Mouse (Mus musculus): Measurements from ENCODE around the gene Samd15. TPM values are rescaled to one million over a fixed set of nuclear protein-coding genes. Genes with fewer than 3 reads are reported as not detected.
"Not testable (repeated sequence)": the region's sequence is repeated elsewhere in the genome, so short reads cannot be mapped to it uniquely, and the experiment has no call there.

Gene Samd15
- total RNA-seq (2021) = 1 to 10 TPM; 1.4 to 1.7 TPM
- long read RNA-seq, experiment 1 = 0 reads
- long read RNA-seq, experiment 2, partial matches to known transcripts = 0 of 1 reads
- long read RNA-seq, experiment 2, other reads (novel, unspliced or antisense) = 1 of 1 reads

DNA sequence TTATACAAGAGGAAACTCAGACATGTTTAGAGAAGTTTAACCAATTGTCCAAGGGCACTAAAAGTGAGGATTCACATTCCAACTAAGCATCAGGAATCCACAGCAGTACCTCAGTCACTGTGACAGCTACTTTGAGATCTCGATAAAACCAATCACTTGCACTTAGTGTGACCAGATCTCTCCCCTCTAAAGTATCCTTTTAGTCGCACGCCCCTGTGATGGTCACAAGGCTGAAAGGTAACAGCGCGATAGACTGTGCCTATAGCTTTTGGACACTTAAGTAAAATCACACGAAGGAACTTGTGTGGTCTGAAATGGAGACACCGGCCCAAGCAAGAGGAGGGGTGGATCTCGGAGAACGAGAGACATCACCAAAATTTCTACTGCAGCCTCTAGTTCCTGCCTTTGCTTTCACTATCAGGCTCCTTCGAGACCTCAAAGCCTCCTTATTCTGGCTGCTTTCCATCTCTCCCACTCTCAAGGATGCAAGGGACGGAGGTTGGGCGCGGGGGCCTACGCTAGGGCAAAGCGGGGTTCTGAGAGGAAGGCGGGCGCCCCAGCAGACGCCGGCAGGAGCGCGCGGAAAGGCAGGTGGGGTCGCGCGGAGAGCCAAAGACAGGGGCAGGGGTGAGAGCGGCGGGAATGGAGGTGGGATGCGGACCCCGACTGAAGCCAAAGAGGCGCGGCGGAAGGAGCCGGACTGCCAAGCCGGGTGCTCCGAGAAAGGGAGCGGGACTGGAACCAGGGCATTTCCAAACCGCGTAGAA, at the start of gene Samd15:
TSS of gene Samd15 (plus strand) at position 518 of the 767 bp plus-strand sequence.
- DNase-seq (ENCODE audit: low spot score in 2 of 2) = peak; percentile 44 to 57

DNA sequence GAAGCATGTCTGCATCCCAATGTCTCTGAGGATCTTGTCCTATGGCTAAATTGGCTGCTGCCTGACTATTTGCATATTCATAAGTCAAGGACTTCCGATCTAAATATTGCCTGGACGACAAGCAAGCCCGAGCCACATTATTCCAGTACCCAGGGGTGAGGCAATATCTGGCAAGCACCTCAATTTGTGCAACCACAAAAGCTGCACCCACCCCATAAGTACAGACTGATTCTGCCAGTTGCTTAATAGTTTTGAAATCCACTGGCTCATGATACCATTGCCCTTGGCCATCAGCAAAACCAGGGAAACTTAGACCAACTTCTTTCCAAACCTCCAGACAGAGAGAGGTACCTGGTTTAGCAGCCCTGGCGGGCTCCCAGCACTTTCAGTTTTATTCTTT, 45.1 kb upstream of the Samd15 start:
- DNase-seq (ENCODE audit: low spot score in 2 of 2) = not testable (repeated sequence)

DNA sequence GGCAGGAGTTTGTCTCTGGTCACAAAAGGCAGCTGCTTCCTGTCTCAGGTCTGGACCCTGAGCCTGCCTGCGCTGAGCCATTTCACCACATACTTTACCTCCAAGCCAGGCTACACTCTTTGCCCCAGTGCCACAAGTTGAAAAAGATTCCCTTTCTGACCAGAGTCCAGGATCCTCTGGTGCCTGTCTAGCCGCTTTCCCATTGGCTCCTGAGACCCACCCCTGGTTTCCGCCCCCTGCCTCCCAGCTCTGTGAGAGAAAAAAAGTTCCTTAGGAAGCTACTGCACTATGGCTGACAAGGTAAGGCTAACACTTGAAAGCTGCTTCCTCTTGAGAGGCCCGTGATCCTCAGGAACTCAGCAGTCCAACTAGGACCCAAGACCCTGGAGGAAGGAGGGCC, 42.2 kb upstream of the Samd15 start:
- DNase-seq (ENCODE audit: low spot score in 2 of 2) = no peak

DNA sequence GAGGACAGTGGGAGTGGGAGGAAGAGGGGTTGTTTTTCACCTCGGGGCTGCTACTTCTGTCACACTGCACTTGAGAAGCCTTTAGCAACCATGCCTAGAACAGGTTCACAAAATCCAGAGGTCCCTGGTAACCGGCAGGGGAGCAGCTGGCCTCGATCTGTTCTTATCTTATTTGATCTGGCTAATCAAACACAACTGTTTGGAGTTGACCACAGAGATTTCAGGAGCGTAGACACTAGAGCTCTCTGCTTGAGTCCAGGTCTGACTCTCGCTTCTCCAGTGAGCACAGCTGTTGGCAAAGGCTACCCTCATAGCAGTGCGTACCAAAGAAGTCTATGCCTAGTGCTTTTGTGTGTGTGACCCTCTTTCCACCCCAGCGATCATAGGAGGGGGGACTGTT, 41.4 kb upstream of the Samd15 start:
- no peak for DNase-seq (ENCODE audit: low spot score in 2 of 2)

DNA sequence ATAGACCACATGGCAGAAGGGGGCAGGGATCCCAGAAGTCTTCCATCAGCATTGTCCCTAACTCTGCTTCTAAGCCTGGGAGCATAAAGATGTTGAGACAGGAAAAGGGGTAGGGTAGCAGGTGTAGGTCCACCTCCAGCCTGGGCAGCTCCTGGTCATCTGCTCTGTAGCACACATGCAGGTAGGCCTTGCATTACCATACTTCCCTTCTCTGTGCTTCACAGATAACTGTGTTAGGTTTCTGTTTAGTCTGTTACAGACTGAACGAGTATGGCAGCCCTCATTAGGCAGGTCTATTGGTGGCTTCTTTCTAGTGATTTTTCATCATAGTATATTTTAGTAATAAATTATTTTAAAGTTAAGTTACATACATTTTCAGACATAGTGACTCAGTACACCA, 39.2 kb upstream of the Samd15 start:
- DNase-seq (ENCODE audit: low spot score in 2 of 2) = no peak

DNA sequence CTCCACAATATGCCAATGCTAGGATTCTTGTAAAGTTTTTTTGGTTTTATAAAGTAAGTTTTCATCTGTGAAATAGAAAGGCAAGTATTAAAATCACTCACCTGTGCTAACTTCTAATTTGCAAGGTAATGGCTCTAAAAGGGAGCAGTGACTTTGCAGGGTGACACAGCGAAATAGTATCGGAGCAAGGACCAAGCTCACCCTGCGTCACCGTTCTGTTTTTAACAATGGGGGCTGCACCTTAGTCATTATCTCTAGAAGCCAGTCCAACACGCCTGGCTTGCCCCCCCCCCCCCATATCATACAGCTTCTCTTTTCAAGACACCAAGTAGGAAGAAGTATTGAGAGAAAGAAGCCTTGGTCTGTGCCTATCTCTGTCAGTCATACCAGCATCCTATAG, 38.7 kb upstream of the Samd15 start:
- DNase-seq (ENCODE audit: low spot score in 2 of 2) = no peak

DNA sequence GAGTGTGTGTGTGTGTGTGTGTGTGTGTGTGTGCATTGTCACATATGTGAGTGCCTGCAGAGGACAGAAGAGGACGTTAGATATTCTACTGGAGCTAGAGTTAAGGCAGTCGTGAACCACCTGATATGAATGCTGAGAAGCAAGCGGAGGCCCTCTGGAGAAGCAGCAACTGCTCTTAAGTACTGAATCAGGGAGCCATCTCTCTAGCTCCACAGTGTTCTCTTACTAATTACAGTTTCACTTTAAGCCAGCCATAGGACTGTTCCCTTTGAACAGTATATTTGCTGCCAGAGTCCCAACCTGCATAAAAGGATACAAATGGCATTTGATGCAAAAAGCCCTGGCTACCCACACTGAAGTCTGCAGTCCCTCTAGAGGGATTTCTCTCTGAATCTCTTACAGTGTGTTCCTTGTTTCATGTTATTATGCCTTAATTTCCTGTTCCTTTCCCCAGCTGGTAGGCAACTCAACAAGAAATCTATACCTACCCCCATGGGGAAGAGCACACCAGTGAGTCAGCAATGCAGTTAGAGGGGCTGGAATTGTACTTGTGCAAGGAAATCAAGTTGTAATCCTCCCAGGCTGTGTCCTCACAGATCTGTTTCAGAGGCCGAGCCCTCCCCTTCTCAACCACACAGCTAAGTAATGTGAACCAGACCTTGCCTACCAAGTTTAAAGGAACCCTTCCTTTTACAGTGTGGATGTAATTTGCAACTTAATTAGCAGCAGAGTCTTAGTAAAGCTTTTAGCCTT, 24.2 kb upstream of the Samd15 start:
- no peak for DNase-seq (ENCODE audit: low spot score in 2 of 2)

DNA sequence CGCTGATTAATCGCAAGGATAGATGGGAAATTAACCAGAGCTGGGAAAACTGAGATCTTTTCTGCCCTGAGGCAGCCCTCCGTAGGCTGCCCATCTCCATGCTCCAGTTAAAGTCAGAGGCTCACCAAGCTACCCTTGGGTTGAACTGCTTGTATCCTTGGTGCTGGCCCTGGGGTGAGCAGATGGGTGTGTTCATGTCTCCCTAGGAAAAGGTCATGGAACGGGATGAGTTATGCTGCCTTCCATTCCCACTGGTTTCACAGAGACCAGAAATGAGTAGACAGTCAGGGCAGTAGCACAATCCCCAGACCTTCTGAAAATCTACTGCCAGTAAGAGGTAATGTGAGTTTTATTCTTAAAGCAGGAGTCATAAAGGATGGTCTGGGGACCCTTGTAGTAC, 21.9 kb upstream of the Samd15 start:
- peak in 1 of 2 experiments; percentile 33 for DNase-seq (ENCODE audit: low spot score in 2 of 2)

DNA sequence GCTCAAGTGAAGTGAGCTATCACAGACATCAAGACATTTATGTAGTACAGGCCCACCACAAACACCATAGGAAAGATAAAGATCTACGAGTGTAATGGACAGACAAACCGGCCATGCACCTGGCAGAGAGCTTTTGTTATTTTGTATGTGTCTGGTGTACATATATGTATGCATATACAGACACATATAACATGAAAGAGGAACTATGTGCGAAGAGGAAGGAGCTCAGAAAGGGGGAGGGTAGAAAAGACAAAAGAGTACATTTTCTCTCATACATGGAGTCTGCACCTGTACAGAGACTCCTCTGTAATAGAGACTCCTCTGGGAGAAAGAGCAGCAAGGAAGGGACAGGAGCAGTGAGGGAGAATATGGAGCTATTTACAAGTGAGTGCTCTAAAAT, 6.5 kb upstream of the Samd15 start:
- no peak for DNase-seq (ENCODE audit: low spot score in 2 of 2)

DNA sequence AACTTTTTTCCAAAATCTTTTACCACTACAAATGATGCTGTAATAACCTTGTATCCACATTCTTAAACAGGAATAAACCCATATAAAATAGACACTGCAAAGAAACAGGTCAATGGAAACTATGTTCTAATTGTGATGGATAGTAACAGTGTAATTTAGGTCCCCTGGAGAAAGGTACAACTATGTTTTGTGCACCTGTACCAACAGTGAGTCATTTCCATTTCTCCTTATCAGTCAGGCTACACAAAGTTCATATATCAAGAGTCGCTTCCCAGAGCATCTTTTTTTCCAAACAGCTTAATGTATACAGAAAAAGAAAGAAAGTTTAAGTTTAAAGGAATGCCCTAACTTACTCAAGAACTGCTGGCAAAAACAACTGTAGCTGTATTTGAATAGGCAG, 4.5 kb upstream of the Samd15 start:
- DNase-seq (ENCODE audit: low spot score in 2 of 2) = no peak

DNA sequence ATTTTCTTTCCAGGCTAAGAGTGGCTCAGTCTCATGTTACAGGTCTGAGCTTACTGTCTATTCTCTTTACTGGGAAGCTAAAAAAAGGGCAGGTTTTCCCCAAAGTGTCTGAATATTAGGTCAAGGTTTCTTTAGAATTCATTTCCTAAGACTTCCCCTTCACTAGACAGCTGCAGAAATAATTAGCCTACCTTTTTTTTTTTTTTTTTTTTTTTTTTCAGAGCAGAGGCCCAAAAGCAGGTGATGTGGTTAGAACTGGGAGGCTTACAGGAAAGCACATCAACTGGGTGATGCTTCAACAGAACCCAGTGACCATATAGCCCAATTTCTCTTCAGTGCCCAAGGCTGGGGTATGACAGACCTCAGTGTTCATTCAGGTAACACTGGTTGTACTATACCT, 3.2 kb upstream of the Samd15 start:
- DNase-seq (ENCODE audit: low spot score in 2 of 2) = no peak

DNA sequence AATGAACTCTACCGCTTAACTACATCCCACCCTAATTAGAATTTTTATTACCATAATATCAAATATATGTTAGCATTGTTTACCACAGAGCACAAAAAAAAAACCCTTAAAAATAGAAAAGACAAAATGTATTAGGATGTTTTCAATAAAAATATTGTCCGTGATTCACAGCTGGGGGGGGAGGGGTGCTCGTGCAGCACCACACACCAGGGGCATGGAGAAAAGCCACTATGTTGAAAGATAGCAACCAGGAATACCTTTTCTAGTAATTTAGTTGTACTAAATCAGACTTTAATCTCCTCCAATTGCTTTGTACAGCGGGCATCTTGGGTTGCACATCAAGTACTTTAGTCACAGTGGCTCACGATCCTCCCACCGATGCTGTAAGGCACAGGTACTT, 731 bp upstream of the Samd15 start:
- DNase-seq (ENCODE audit: low spot score in 2 of 2) = no peak

DNA sequence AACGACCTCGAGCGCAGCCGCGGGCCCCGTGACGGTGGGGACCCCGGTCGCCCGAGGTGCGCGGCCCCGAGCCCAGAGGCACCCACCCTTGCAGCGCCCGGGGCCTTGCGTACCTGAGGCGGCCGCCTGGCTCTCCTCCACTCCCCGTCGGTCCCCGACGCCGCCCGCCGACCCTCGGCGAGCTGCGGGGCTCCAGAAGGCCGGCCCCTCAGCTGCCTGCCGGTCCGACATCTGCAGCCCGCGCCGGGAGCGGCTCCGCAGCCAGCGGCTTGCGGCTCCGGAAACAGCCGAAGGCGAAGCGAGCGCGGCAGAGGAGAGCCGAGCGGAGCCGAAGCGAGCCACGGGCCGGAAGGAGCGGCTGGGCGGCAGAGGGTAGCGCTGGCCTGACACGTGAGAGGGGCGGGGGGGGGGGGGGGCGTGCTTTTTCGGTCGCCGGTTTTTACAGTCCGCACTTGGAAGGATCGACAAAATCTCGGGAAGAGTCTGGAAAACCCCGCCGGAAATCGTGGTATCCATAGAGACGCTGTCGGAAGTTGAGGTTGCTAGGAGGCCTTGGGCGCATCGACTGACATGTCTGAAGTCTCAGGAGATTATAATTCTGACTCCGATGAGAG, 557 bp downstream of the Samd15 start, which contains the start of gene Tmed8:
TSS of gene Tmed8 (minus strand) at position 482 of the 614 bp plus-strand sequence.
- DNase-seq (ENCODE audit: low spot score in 2 of 2) = peak; percentile 72 to 78

DNA sequence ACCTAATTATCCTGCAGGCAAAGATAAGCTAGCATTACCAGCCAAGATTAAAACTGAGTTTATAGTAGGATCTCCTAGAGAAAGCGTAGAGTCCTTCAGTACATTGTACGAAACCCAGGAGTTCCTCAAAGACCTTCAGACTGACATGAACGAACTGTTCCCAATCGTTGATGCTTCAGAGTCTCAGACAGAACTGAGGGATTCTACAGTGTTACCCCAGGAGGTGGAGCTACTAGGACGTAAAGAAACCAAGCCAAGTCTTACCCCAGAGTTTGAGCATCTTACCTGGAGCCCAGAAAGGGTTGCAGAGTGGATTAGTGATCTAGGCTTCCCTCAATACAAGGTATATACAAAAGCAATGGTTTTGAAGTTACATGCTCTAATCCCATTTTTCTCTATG, 2.2 kb downstream of the Samd15 start:
- DNase-seq (ENCODE audit: low spot score in 2 of 2) = no peak

DNA sequence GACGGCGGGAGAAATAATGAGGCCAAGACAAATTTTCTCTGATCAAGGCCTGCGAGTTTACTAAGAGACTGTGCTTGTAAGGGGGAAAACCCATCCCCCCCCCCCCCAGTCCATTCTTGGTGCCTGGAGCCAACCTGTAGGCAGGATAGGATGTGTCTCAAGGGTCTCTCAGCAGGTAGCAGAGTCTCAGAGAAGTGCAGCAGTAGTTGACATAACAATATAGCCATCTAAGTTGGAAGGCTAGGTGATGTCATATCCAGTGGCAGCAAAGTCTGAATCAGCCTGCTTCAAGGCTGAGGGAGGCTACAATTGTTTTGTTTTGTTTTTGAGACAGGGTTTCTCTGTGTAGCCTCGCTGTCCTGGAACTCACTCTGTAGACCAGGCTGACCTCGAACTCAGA, 6.3 kb downstream of the Samd15 start:
- DNase-seq (ENCODE audit: low spot score in 2 of 2) = not testable (repeated sequence)

DNA sequence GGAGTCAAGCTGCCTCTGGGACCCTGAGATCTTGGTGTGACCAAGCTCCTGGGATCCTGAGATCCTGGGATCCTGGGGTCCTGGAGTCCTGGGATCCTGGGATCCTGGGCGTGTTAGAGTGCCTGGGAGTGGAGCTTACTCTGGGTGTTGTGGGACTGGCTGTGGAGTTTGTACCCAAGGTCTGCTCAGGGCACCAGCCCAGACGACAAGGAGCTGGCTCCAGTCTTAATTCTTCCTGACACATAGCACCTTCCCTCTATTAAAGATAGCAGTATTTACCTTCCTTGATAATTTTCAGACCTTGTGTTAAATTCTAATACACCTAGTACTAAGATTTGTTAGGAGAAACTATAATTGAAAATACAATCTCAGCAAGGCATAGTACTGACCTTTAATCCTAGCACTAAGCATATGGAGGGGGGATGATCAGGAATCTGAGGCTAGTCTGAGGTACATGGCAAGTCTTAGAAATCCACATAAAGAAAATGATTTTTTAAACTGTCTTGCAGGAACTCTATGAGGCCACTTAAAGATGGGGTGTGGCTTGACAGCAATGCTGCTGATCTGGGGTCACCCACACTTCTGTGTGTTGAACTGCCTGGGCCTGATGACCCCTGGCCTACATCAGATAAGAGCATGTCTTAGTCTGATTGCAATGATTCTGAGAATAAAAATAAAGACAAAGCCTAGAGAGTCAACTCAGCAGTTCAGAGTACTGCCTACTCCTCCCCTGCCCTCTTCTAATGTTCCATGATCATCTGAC, 13.5 kb downstream of the Samd15 start:
- DNase-seq (ENCODE audit: low spot score in 2 of 2) = no peak

DNA sequence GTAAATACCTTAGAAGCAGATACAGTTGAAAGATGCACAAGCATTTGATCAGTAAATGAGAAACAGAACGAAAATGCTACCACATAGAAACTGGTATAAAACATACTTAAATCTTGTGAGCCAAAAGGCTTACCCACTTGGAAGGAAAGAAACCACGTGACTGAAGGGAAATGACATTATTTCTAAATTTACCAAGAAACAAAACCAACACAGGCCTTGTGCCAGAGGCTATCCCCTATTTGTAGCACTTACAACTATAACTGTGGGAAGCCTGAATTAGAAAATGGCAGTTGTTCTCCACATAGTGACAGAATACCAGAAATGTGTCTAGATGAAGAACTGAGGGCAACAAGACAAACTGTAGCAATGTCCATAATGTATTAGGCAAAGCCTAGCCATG, 16.5 kb downstream of the Samd15 start:
- no peak for DNase-seq (ENCODE audit: low spot score in 2 of 2)

DNA sequence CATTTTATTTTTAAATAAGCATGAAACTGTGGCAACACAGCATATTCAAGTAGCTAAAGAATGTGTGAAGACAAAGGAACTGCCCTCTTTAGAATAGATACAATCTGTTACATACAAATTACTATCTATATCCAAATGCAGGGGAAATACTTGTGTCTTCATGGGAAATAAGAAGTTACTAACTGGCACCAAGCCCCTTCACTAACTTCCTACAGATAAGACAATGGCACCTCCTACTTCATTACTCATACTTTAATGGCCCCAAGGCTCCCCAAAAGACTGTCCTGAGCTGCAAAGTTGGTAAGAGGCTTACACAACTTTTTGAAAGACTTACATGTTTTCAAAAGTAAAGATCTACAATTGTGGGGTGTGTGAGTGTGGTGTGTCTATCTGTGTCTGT, 18.1 kb downstream of the Samd15 start:
- DNase-seq (ENCODE audit: low spot score in 2 of 2) = no peak

DNA sequence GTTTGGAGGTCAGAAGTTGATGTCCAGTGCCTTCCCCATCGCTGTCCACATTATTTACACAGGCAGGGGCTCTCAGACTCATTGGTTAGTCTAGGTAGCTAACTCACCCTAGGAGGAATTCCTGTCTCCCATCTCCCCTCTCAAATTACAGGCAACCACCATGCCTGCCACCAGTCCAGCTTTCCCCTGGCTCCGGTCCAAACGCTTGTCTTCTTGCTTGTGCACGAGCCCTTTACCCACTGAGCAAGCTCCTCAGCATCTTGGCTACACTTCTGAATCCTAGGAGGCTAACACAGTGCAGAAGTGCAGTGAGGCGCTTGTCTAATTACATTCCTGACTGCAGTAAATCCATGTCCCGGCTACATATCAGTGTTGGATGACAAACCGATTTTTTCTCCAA, 19.8 kb downstream of the Samd15 start:
- no peak for DNase-seq (ENCODE audit: low spot score in 2 of 2)

DNA sequence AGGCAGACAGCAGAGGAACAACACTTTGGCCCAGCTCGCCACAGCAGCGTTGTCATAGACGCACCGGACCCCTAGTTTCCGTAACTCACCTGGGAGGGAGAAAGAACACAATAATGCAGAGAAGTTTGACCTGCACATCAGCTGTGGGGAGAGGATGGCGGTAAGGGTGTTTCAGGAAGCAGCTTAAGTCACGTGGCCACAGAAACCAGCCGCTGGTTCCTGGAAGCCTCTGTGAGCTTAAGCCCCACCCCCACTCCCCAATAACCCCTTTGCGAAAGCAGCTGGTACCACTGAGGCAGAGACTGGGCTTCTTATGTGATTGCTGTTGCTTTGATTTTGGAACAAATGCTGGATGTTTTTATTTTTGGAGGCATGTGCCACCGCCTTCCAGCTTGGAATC, 25.4 kb downstream of the Samd15 start:
- DNase-seq (ENCODE audit: low spot score in 2 of 2) = no peak

DNA sequence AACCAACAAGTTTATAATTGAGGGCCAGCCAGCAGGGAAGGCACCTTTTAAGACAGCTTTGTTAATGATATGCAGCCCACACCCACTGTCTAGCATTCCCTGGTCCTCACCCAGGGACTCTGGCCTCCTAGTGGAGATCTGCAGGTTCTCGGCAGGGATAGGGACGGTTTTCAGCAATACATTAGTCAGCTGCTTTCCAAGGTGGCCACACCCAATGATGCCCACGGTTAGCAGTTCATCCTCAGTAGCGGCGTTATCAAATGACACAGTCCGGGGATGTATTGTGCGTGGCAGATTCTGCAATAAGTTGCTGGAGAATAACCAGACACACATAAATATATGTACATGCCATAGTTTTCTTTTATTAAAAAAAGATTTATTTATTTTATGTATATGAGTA, 27.3 kb downstream of the Samd15 start:
- DNase-seq (ENCODE audit: low spot score in 2 of 2) = no peak
